Mouse (Mus musculus) midbrain, postnatal 0 days (tissue): Measurements from ENCODE around the gene Pde6h. TPM values are rescaled to one million over a fixed set of nuclear protein-coding genes. Genes with fewer than 3 reads are reported as not detected.

Experiments
- ATAC-seq: fragments of 200-750 bp; cut with Nextera tagmentation; 2 replicates; pipeline ENCODE4 v1.8.0; 2017; ENCODE audit warnings: moderate number of reproducible peaks, mild to moderate bottlenecking, moderate TSS enrichment, moderate library complexity; ENCODE audit not compliant: low FRiP score
- DNase-seq: peaks from one replicate; pipeline ENCODE4 v3.0.0-alpha.2; 2015; ENCODE audit warnings: low spot score
- H3K27ac ChIP-seq: fragments of 300-500 bp; sonication (generic); 2 replicates; pipeline ENCODE4 v1.5.1; 2014; ENCODE audit warnings: low read depth, mild to moderate bottlenecking, low read length, mixed read lengths
- H3K27me3 ChIP-seq: fragments of 300-500 bp; sonication (generic); 2 replicates; pipeline ENCODE4 v1.6.1; 2014; ENCODE audit warnings: low read length, control low read depth, mixed read lengths; ENCODE audit not compliant: insufficient read depth
- H3K36me3 ChIP-seq: fragments of 300-500 bp; sonication (generic); 2 replicates; pipeline ENCODE4 v1.6.1; 2014; ENCODE audit warnings: low read length, control low read depth, mixed read lengths; ENCODE audit not compliant: insufficient read depth
- H3K4me1 ChIP-seq: fragments of 300-500 bp; sonication (generic); 2 replicates; pipeline ENCODE4 v1.6.1; 2014; ENCODE audit warnings: mild to moderate bottlenecking, control low read depth, antibody characterized with exemption, low read length, mixed read lengths; ENCODE audit not compliant: insufficient read depth
- H3K4me2 ChIP-seq: fragments of 300-500 bp; sonication (generic); 2 replicates; pipeline ENCODE4 v1.6.1; 2014; ENCODE audit warnings: low read depth, mild to moderate bottlenecking, low read length, mixed read lengths; ENCODE audit not compliant: poor library complexity, severe bottlenecking
- H3K4me3 ChIP-seq: fragments of 300-500 bp; sonication (generic); 2 replicates; pipeline ENCODE4 v1.5.1; 2014; ENCODE audit warnings: low read depth, mild to moderate bottlenecking, low read length, moderate library complexity
- H3K9ac ChIP-seq: fragments of 300-500 bp; sonication (generic); replicated peaks from 2 replicates; pipeline ENCODE4 v1.6.1; 2014; ENCODE audit warnings: mild to moderate bottlenecking, low read length, moderate library complexity, mixed read lengths; ENCODE audit not compliant: poor library complexity, severe bottlenecking
- H3K9me3 ChIP-seq: fragments of 300-500 bp; sonication (generic); 2 replicates; pipeline ENCODE4 v1.6.1; 2016; ENCODE audit warnings: low read length, control low read depth
- CTCF ChIP-seq: IDR thresholded peaks from 2 replicates; pipeline ENCODE4 v1.5.1; 2016; ENCODE audit warnings: antibody characterized with exemption, mild to moderate bottlenecking
- WGBS: fragments of 180-500 bp; shearing (Covaris S2); extraction: QIAGEN DNeasy Blood & Tissue Kit; methylation state at CpG from one replicate; pipeline ENCODE4 v1.1.7; 2014; 5-methylcytosine and 5-hydroxymethylcytosine counted together
- polyA plus RNA-seq: library from polyadenylated mRNA; unstranded; fragments of >200 nt; fragmentation: Nextera tagmentation; extraction: Ambion mirVana; gene quantifications from 2 replicates; pipeline ENCODE4 v1.2.1, GENCODE M21; 2015
- total RNA-seq: library from RNA; depleted of rRNA; stranded (reverse); fragments of >200 nt; gene quantifications from 2 replicates; pipeline ENCODE4 v1.2.3, GENCODE M21; 2014

Pde6h gene
- total and polyA plus RNA-seq, 2 experiments from 2014 or later: 0.05 to 0.84 TPM

GRCm38 (mm10) chr6:136922871-136923270 is 761 bp upstream of the Pde6h start:
- Histone ChIP-seq H3K9ac (no peak overlapping the region), H3K9me3 (no peaks in the 10 kb centered on the region), H3K4me3 (no peak overlapping the region), H3K36me3 (no peaks in the 10 kb centered on the region), H3K27ac (no peak overlapping the region), H3K27me3 (no peaks in the 10 kb centered on the region), H3K4me1 (no peaks in the 10 kb centered on the region), H3K4me2 (no peak overlapping the region)
- 89% methylated on average over 7 of the region's 7 CpGs for WGBS
- DNase-seq (no peak), ATAC-seq (no peak)
- no peak for TF ChIP-seq CTCF

DNA sequence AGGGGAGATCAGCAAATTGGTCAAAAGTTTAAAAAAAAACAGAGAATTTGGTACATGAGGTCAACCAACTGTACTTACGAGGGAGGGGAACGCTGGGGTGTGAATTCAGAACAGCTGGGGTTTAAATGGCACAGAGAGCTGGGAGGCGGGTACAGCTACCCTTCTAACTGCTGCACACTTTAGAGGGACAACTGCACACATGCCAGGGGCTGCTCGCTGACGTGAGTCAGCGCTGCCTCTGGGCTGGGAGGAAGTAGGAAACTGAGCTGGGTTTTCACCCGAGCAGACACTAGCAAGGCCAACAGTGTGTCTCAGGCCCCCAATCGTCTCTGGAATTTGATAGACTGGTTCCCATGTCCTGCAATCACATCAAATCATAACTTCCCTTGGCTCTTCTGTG is 1.4 kb downstream of the Pde6h start:
- Histone ChIP-seq H3K9ac (no peak overlapping the region), H3K4me1 (no peaks in the 10 kb centered on the region), H3K4me3 (no peak overlapping the region), H3K36me3 (no peaks in the 10 kb centered on the region), H3K9me3 (no peaks in the 10 kb centered on the region), H3K4me2 (no peak overlapping the region), H3K27ac (no peak overlapping the region), H3K27me3 (no peaks in the 10 kb centered on the region)
- no peak for ATAC-seq
- 70% methylated on average over 8 of the region's 8 CpGs for WGBS
- DNase-seq: no peak
- TF ChIP-seq CTCF: no peak

DNA sequence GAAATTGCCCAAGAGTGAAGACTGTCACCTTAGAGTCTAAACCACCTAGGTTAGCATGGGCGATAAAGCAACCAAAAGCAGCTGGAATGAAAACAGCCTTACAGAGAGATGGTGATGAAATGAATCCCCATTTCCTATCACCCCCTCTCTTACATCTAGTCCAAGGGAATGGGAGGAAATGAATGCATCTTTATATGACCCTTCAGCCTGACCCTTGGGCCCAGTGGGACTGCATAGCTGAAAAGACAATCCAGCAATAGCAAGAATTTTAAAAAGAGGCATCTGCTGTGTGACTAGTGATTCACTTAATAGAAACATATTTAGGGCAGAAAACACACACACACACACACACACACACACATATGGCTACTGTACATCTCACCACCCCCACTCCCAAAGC is 4.0 kb downstream of the Pde6h start:
- Histone ChIP-seq H3K4me2 (no peak overlapping the region), H3K4me3 (no peak overlapping the region), H3K27me3 (no peaks in the 10 kb centered on the region), H3K27ac (no peak overlapping the region), H3K9ac (no peak overlapping the region), H3K4me1 (no peaks in the 10 kb centered on the region), H3K9me3 (no peaks in the 10 kb centered on the region), H3K36me3 (no peaks in the 10 kb centered on the region)
- WGBS: 96% methylated on average over 1 of the region's 1 CpGs
- no peak for ATAC-seq
- no peak for TF ChIP-seq CTCF
- DNase-seq: no peak

- 66% methylated on average over 12 of the region's 12 CpGs for WGBS
- H3K4me2 ChIP-seq: no peak overlapping the region
- TF ChIP-seq CTCF: no peak
- no peaks in the 10 kb centered on the region for H3K36me3 ChIP-seq
- 0 out of 2 replicates have a peak, but pooled peaks have one; percentile 27 for ATAC-seq
- H3K4me3 ChIP-seq: no peak overlapping the region
- no peaks in the 10 kb centered on the region for H3K27me3 ChIP-seq
- no peak overlapping the region for H3K27ac ChIP-seq
- no peak overlapping the region for H3K9ac ChIP-seq
- H3K9me3 ChIP-seq: no peaks in the 10 kb centered on the region
- 0 out of 2 replicates have a peak, but pooled peaks cover 4% of the 10 kb centered on the region for H3K4me1 ChIP-seq
- no peak for DNase-seq
Measured at GRCm38 (mm10) chr6:136930677-136931076, 7.0 kb downstream of the Pde6h start.

DNA sequence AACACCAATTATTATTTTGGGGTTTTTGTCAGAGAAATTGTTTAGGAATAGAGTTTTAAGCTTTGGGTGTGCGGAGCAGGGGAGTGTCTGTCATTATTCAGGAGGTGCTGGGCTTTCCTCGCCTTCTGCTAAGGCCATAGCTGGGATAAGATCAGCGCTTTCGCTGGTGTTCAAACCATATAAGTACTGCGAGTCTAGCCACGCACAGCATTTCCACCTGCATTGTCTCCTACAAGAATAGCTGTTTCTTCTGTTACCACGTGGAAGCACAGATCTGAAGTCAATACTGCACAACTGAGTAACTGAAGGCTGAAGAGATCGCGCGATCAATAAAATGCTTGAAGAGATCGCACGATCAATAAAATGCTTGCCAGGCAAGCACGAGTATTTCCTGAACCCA is 7.6 kb downstream of the Pde6h start:
- no peak for ATAC-seq
- WGBS: 85% methylated on average over 13 of the region's 13 CpGs
- H3K27ac ChIP-seq: no peak overlapping the region

GRCm38 (mm10) chr6:136934068-136934467 is 10.4 kb downstream of the Pde6h start:
- no peaks in the 10 kb centered on the region for H3K27me3 ChIP-seq
- no peak for DNase-seq
- H3K27ac ChIP-seq: no peak overlapping the region
- no peak for TF ChIP-seq CTCF
- H3K9ac ChIP-seq: no peak overlapping the region
- no peaks in the 10 kb centered on the region for H3K9me3 ChIP-seq
- H3K4me2 ChIP-seq: no peak overlapping the region
- H3K36me3 ChIP-seq: no peaks in the 10 kb centered on the region
- WGBS: 68% methylated on average over 7 of the region's 7 CpGs
- no peak overlapping the region for H3K4me3 ChIP-seq
- 0 out of 2 replicates have a peak, but pooled peaks cover 4% of the 10 kb centered on the region for H3K4me1 ChIP-seq
- no peak for ATAC-seq

More for the DNA sequence above, 7.6 kb downstream of the Pde6h start:
- no peak for DNase-seq
- Histone ChIP-seq H3K4me3 (no peak overlapping the region), H3K4me2 (no peak overlapping the region), H3K4me1 (0 out of 2 replicates have a peak, but pooled peaks cover 4% of the 10 kb centered on the region), H3K9ac (no peak overlapping the region), H3K36me3 (no peaks in the 10 kb centered on the region), H3K27me3 (no peaks in the 10 kb centered on the region), H3K9me3 (no peaks in the 10 kb centered on the region)
- TF ChIP-seq CTCF: no peak
